Mouse (Mus musculus): ENCODE measurements around the gene Sorbs2. TPM values are rescaled to one million over a fixed set of nuclear protein-coding genes. Genes with fewer than 3 reads are reported as not detected.

Sorbs2 gene
- polyA plus RNA-seq, 1 experiment from 2014 or later, result 13.3 TPM

DNA sequence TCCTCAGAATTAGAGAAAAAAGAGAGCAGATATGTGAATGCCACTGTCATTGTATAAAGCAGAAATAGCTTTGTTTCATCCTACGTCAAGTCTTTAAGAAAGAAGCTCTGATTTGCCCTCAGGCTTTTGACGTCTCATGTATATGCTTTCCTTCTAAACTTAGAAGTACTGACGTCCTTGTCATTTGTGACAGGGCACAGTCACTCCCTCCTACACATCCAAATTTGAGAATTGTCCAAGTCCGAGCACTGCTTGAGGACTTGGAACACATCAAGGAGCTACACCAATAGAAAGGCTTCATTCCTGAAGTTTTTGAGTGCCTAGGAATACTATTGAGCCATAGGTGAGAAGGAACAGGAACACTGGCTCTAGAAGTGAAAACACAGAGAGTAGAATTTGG is 165.6 kb downstream of the Sorbs2 start:
- no peak overlapping the region for H3K4me2 ChIP-seq (ENCODE audit: low read depth, low read length)
- H3K9me3 ChIP-seq (ENCODE audit: low read length), result no peaks in the 10 kb centered on the region
- no peak for ATAC-seq
- no peak for DNase-seq
- no peak overlapping the region for H3K4me3 ChIP-seq (ENCODE audit: low read depth, low read length)
- no peak overlapping the region for H3K9ac ChIP-seq (replicated peaks)
- 82% methylated on average over 4 of the region's 4 CpGs for WGBS (ENCODE audit: insufficient replicate concordance)
- TF ChIP-seq EP300 (IDR thresholded peaks at IDR 0.05; ENCODE audit: low read depth) (no peak), CTCF (IDR thresholded peaks at IDR 0.05; ENCODE audit: low read depth) (no peak)
- no peaks in the 10 kb centered on the region for H3K4me1 ChIP-seq (ENCODE audit: insufficient read depth)
- no peaks in the 10 kb centered on the region for H3K36me3 ChIP-seq (replicated peaks; ENCODE audit: insufficient read depth, low read length)
- no peak overlapping the region for H3K27ac ChIP-seq (ENCODE audit: low read depth)
- no peaks in the 10 kb centered on the region for H3K27me3 ChIP-seq (ENCODE audit: insufficient read depth, low read length)

DNA sequence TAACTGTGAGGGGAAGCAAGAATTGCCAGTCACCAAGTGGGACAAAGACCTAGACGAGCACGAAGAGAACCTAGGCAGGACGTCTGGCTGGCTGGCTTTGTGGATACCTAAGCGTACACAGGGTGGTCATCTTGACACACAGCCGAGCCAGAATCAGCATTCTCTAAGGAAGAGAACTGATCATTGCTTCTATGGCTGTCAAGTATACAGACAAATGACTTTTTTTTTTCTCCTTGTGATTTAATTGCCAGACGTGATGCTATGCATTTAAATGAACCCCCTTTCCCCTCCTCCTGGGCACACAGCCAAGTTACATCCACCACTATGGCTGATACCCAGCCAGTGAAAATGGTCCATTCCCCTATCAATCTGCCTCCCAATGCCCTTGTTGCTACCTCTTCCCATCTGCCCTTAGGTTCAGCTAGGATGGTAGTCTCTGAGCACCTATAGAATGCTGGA is 168.3 kb downstream of the Sorbs2 start:
- H3K27ac ChIP-seq (ENCODE audit: low read depth), result no peak overlapping the region
- H3K9ac ChIP-seq (replicated peaks), result no peak overlapping the region
- TF ChIP-seq EP300 (IDR thresholded peaks at IDR 0.05; ENCODE audit: low read depth), result no peak
- no peak for TF ChIP-seq CTCF (IDR thresholded peaks at IDR 0.05; ENCODE audit: low read depth)
- no peaks in the 10 kb centered on the region for H3K36me3 ChIP-seq (replicated peaks; ENCODE audit: insufficient read depth, low read length)
- DNase-seq, result no peak
- no peak overlapping the region for H3K4me3 ChIP-seq (ENCODE audit: low read depth, low read length)
- no peaks in the 10 kb centered on the region for H3K4me1 ChIP-seq (ENCODE audit: insufficient read depth)
- no peak for ATAC-seq
- WGBS (ENCODE audit: insufficient replicate concordance), result 71% methylated on average over 6 of the region's 6 CpGs
- H3K9me3 ChIP-seq (ENCODE audit: low read length), result no peaks in the 10 kb centered on the region
- H3K27me3 ChIP-seq (ENCODE audit: insufficient read depth, low read length), result no peaks in the 10 kb centered on the region
- H3K4me2 ChIP-seq (ENCODE audit: low read depth, low read length), result no peak overlapping the region

DNA sequence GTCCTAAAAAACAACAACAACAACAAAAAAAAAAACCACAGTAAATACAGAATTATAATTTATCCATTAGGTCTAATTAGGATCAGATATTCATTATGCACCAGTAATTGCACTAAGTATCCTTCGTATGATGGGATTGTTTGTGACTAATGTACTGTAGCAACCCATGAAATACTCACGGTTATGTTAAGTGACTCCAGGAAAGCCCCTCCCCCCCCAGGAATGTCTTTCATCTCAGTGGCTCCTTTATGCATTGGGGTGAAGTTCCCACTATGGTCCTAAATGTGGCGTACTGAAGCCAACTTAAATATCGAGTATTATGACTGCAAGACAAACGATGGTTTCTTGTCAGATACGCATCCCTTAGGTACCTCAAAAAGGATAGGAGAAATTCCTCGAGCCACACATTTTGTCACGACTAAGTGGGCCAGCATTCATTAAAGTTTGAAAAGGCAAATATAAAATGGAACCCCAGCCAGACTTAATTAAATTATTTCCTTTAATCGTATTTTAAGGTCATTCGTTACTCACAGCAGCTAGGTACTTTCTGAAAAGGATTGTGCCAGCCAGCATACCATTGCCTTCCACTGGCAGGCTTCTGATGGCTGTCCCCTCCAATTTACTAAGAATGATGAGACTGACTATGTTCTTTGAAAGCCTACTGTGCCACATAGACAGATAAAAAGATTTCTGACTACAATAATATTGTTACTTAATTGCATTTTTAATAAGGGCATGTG is 169.7 kb downstream of the Sorbs2 start:
- TF ChIP-seq CTCF (IDR thresholded peaks at IDR 0.05; ENCODE audit: low read depth), result no peak
- no peak for TF ChIP-seq EP300 (IDR thresholded peaks at IDR 0.05; ENCODE audit: low read depth)
- Histone ChIP-seq H3K4me3 (ENCODE audit: low read depth, low read length) (no peak overlapping the region), H3K4me2 (ENCODE audit: low read depth, low read length) (no peak overlapping the region), H3K36me3 (replicated peaks; ENCODE audit: insufficient read depth, low read length) (no peaks in the 10 kb centered on the region), H3K4me1 (ENCODE audit: insufficient read depth) (no peaks in the 10 kb centered on the region), H3K27me3 (ENCODE audit: insufficient read depth, low read length) (no peaks in the 10 kb centered on the region), H3K27ac (ENCODE audit: low read depth) (no peak overlapping the region), H3K9ac (replicated peaks) (no peak overlapping the region), H3K9me3 (ENCODE audit: low read length) (no peaks in the 10 kb centered on the region)
- DNase-seq (no peak), ATAC-seq (no peak)
- 78% methylated on average over 10 of the region's 10 CpGs for WGBS (ENCODE audit: insufficient replicate concordance)

DNA sequence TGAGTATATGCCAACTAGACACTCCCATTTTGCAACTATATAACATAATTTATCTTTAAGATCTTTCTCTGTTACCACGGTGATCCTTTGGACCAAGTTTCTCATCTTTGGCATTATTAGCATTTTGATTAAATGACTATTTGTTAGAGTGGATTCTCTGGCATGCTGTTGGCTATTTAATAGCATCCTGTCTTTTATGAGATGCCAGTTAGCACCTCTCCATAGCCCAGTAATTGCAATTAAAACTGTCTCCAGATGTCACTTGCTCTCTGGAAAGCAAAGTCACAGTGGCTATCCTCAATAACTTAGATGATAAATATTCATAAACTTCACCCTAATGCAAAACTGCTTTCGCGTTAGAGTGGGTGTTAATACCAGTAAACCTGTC is 170.3 kb downstream of the Sorbs2 start:
- H3K9ac ChIP-seq (replicated peaks), result no peak overlapping the region
- H3K27ac ChIP-seq (ENCODE audit: low read depth), result no peak overlapping the region
- no peak for ATAC-seq
- no peak for DNase-seq
- no peak overlapping the region for H3K4me2 ChIP-seq (ENCODE audit: low read depth, low read length)
- WGBS (ENCODE audit: insufficient replicate concordance), result 86% methylated on average over 3 of the region's 3 CpGs
- H3K27me3 ChIP-seq (ENCODE audit: insufficient read depth, low read length), result no peaks in the 10 kb centered on the region
- no peaks in the 10 kb centered on the region for H3K9me3 ChIP-seq (ENCODE audit: low read length)
- no peak overlapping the region for H3K4me3 ChIP-seq (ENCODE audit: low read depth, low read length)
- H3K36me3 ChIP-seq (replicated peaks; ENCODE audit: insufficient read depth, low read length), result no peaks in the 10 kb centered on the region
- TF ChIP-seq CTCF (IDR thresholded peaks at IDR 0.05; ENCODE audit: low read depth), result no peak
- TF ChIP-seq EP300 (IDR thresholded peaks at IDR 0.05; ENCODE audit: low read depth), result no peak
- H3K4me1 ChIP-seq (ENCODE audit: insufficient read depth), result no peaks in the 10 kb centered on the region

DNA sequence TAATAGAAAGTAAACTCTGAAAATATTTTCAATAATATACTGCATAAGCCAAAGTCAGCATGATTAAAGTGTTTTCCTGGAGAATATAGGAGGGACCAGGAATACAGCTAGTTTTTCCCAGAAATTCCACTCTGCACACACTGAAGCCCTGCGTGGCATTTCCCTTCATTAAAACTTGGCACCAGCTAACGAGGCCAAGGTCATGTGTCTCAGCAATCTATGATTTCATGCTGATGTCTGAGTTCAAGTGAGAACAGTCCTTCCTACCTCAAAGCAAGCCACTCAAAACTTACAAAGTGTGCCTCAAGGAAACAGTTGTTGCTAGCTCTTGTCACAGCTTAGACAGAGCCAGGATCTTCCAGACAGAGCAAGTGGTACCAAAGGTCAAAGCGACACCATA is 173.6 kb downstream of the Sorbs2 start:
- no peaks in the 10 kb centered on the region for H3K27me3 ChIP-seq (ENCODE audit: insufficient read depth, low read length)
- H3K9me3 ChIP-seq (ENCODE audit: low read length), result no peaks in the 10 kb centered on the region
- no peaks in the 10 kb centered on the region for H3K36me3 ChIP-seq (replicated peaks; ENCODE audit: insufficient read depth, low read length)
- no peak overlapping the region for H3K4me2 ChIP-seq (ENCODE audit: low read depth, low read length)
- no peaks in the 10 kb centered on the region for H3K4me1 ChIP-seq (ENCODE audit: insufficient read depth)
- ATAC-seq, result no peak
- WGBS (ENCODE audit: insufficient replicate concordance), result 59% methylated on average over 3 of the region's 3 CpGs
- H3K4me3 ChIP-seq (ENCODE audit: low read depth, low read length), result no peak overlapping the region
- no peak for DNase-seq
- TF ChIP-seq CTCF (IDR thresholded peaks at IDR 0.05; ENCODE audit: low read depth), result no peak
- H3K27ac ChIP-seq (ENCODE audit: low read depth), result no peak overlapping the region
- H3K9ac ChIP-seq (replicated peaks), result no peak overlapping the region

DNA sequence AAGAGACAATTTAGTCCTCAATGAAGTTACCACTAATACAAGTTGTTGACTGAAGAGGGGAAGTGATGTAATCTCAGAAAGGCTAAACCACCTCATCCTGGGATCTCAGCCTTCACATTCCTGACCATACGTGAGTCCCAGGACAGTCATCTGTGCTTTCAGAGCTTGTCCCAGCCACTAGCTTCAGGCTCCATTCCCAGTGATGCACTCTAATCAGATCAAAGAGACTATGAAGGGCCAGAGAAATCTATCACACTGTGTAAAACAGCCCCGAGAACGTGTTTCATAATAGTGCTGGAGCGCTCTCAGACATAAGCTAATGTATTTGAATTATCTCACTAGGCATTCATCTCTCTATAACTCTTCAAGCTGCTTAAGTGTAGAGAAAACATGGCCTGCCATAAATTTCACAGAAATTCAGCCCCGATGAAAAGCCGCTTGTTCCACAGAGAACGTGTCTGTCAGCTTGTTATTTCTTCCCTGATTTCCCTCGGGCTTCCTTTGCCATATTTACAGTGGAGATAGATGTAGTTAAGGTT is 175.3 kb downstream of the Sorbs2 start:
- Histone ChIP-seq H3K27ac (ENCODE audit: low read depth) (no peak overlapping the region), H3K4me3 (ENCODE audit: low read depth, low read length) (no peak overlapping the region), H3K9me3 (ENCODE audit: low read length) (no peaks in the 10 kb centered on the region), H3K4me2 (ENCODE audit: low read depth, low read length) (no peak overlapping the region), H3K27me3 (ENCODE audit: insufficient read depth, low read length) (no peaks in the 10 kb centered on the region), H3K36me3 (replicated peaks; ENCODE audit: insufficient read depth, low read length) (no peaks in the 10 kb centered on the region), H3K9ac (replicated peaks) (no peak overlapping the region), H3K4me1 (ENCODE audit: insufficient read depth) (no peaks in the 10 kb centered on the region)
- ATAC-seq (no peak), DNase-seq (no peak)
- no peak for TF ChIP-seq CTCF (IDR thresholded peaks at IDR 0.05; ENCODE audit: low read depth)
- TF ChIP-seq EP300 (IDR thresholded peaks at IDR 0.05; ENCODE audit: low read depth), result no peak
- 77% methylated on average over 8 of the region's 8 CpGs for WGBS (ENCODE audit: insufficient replicate concordance)

All from liver, postnatal 0 days (tissue).